In genomic region chr1:51614700-51615099, GRCm38 (mm10) we compare ENCODE assay signal across 24 mouse cellular contexts.
DNase-seq lines count a peak whose midpoint lies in the region; ATAC-seq and TF ChIP-seq lines count a peak whose summit lies in the region.
"Had no signal": no experiment of that assay in that cellular context is flagged by ENCODE, and none has a peak within 500 bp of the region (broad histone marks: within the 10 kb centered on the region; RNA-seq: fewer than 3 reads in every experiment).

No protein-coding gene starts in this region.

- TF ChIP-seq RAD21 in CH12.LX (IDR thresholded peaks at IDR 0.05; ENCODE audit: low read depth, low read length): no peak

- H3K79me2 ChIP-seq in CH12.LX (replicated peaks; ENCODE audit: control insufficient read depth, extremely low read depth, insufficient read depth, poor library complexity, severe bottlenecking): no peaks in the 10 kb centered on the region

- no peak for TF ChIP-seq CTCF in CH12.LX (conservative IDR thresholded peaks at IDR 0.05 in 1 of 2, IDR thresholded peaks at IDR 0.05 in 1 of 2; ENCODE audit: low read depth in 2 of 2, low read length in 2 of 2)

- dilution Hi-C loops in CH12.LX (cut with MboI; ENCODE audit: extremely low pct_ligation_motif_present, extremely low pct_unique_long_range_greater_than_20kb, low sequenced_read_pairs): no loop called here

- no peaks in the 10 kb centered on the region for H3K36me3 ChIP-seq in CH12.LX (replicated peaks in 1 of 2; ENCODE audit: control insufficient read depth in 1 of 2, insufficient read depth in 1 of 2, low read length in 1 of 2)
- no peaks in the 10 kb centered on the region for H3K36me3 ChIP-seq in hindbrain, embryonic 16.5 days (ENCODE audit: control insufficient read depth, insufficient read depth, low read length)
- H3K36me3 ChIP-seq: embryonic facial prominence, embryonic 10.5 days; embryonic facial prominence, embryonic 13.5 days; forebrain, embryonic 12.5 days; forebrain, embryonic 15.5 days; heart, embryonic 10.5 days; hindbrain, embryonic 12.5 days; hindbrain, embryonic 15.5 days had no signal

- ATAC-seq in monocyte, adult 5-6 weeks (replicated peaks; ENCODE audit: insufficient number of reproducible peaks, low FRiP score, low TSS enrichment, poor library complexity, severe bottlenecking): peak; percentile 54; the same call in 1 of the 2 replicates
- no peak for ATAC-seq in hindbrain, embryonic 16.5 days
- ATAC-seq: intestine, embryonic 16.5 days had no signal

- no peak overlapping the region for H3K4me2 ChIP-seq in CH12.LX (ENCODE audit: insufficient read depth, low read depth, poor library complexity, severe bottlenecking)
- no peak overlapping the region for H3K4me2 ChIP-seq in hindbrain, embryonic 16.5 days (ENCODE audit: low read length)
- H3K4me2 ChIP-seq: embryonic facial prominence, embryonic 13.5 days; forebrain, embryonic 12.5 days; forebrain, embryonic 15.5 days; hindbrain, embryonic 12.5 days; hindbrain, embryonic 15.5 days had no signal

- peak; percentile 36; the same call in 1 of the 2 replicates for TF ChIP-seq POLR2A in CH12.LX (IDR thresholded peaks at IDR 0.05; ENCODE audit: low read depth, low read length)

- H3K27me3 ChIP-seq in CH12.LX (replicated peaks): no peaks in the 10 kb centered on the region
- no peaks in the 10 kb centered on the region for H3K27me3 ChIP-seq in hindbrain, embryonic 16.5 days (replicated peaks; ENCODE audit: control insufficient read depth, insufficient read depth, low read length)
- H3K27me3 ChIP-seq: embryonic facial prominence, embryonic 13.5 days; forebrain, embryonic 15.5 days; hindbrain, embryonic 12.5 days; hindbrain, embryonic 15.5 days had no signal

- DNase-seq in CH12.LX (ENCODE audit: extremely low read depth): peak; percentile 36
- DNase-seq in induced T-regulatory cell, adult 2 months (ENCODE audit: low read depth): peak; percentile 28
- DNase-seq in adrenal gland, postnatal 25 days: no peak
- no peak for DNase-seq in cerebellum, postnatal 25 days
- no peak for DNase-seq in urinary bladder, adult 2 months (ENCODE audit: low spot score)
- DNase-seq: adrenal gland, adult 2 months; adrenal gland, postnatal 14 days; cerebellum, adult 11-12 months; cerebellum, adult 9-10 months; cerebellum, postnatal 14 days; embryo, embryonic 11 days; gastrocnemius, postnatal 25 days; heart, adult 2 months had no signal

- no peak overlapping the region for H3K4me3 ChIP-seq in CH12.LX (replicated peaks in 1 of 3; ENCODE audit: low read depth in 2 of 3, low read length in 2 of 3, poor library complexity in 1 of 3)
- H3K4me3 ChIP-seq in hindbrain, embryonic 16.5 days (ENCODE audit: low read length): no peak overlapping the region
- H3K4me3 ChIP-seq: embryonic facial prominence, embryonic 10.5 days; embryonic facial prominence, embryonic 13.5 days; erythroblast, embryonic 14.5 days; forebrain, embryonic 12.5 days; forebrain, embryonic 15.5 days; heart, adult 2 months; heart, embryonic 10.5 days; hindbrain, embryonic 12.5 days; hindbrain, embryonic 15.5 days had no signal

- TF ChIP-seq EP300 in CH12.LX (IDR thresholded peaks at IDR 0.05; ENCODE audit: low read length): no peak

- no peaks in the 10 kb centered on the region for H3K9me3 ChIP-seq in CH12.LX (replicated peaks; ENCODE audit: low read length)
- H3K9me3 ChIP-seq in hindbrain, embryonic 16.5 days (ENCODE audit: control insufficient read depth, low read length): no peaks in the 10 kb centered on the region
- H3K9me3 ChIP-seq: embryonic facial prominence, embryonic 10.5 days; embryonic facial prominence, embryonic 13.5 days; forebrain, embryonic 12.5 days; forebrain, embryonic 15.5 days; heart, embryonic 10.5 days; hindbrain, embryonic 12.5 days; hindbrain, embryonic 15.5 days had no signal

- in situ Hi-C loops in CH12.LX (cut with MboI; ENCODE audit: low pct_ligation_motif_present, low pct_unique_long_range_greater_than_20kb, low sequenced_read_pairs): loop anchor here (25.0 kb wide), 1 partner anchor 652 kb away; no protein-coding TSS in a partner anchor

- no peak overlapping the region for H3K9ac ChIP-seq in CH12.LX (ENCODE audit: insufficient read depth, low read depth)
- H3K9ac ChIP-seq in hindbrain, embryonic 16.5 days (ENCODE audit: low read depth, low read length): no peak overlapping the region
- H3K9ac ChIP-seq: embryonic facial prominence, embryonic 13.5 days; forebrain, embryonic 12.5 days; forebrain, embryonic 15.5 days; hindbrain, embryonic 12.5 days; hindbrain, embryonic 15.5 days had no signal

- no peak overlapping the region for H3K27ac ChIP-seq in CH12.LX (ENCODE audit: insufficient read depth, low read depth)
- no peak overlapping the region for H3K27ac ChIP-seq in hindbrain, embryonic 16.5 days (ENCODE audit: low read depth, low read length)
- H3K27ac ChIP-seq: embryonic facial prominence, embryonic 10.5 days; embryonic facial prominence, embryonic 13.5 days; forebrain, embryonic 12.5 days; forebrain, embryonic 15.5 days; heart, adult 2 months; heart, embryonic 10.5 days; hindbrain, embryonic 12.5 days; hindbrain, embryonic 15.5 days had no signal

- peaks cover 0 to 9% of the 10 kb centered on the region in 2 experiments; a peak in 1 of 4 replicates for H3K4me1 ChIP-seq in CH12.LX (ENCODE audit: control insufficient read depth in 1 of 2, insufficient read depth in 2 of 2)
- peaks cover 17% of the 10 kb centered on the region for H3K4me1 ChIP-seq in hindbrain, embryonic 16.5 days (ENCODE audit: control insufficient read depth, insufficient read depth, low read depth, low read length)
- H3K4me1 ChIP-seq: heart, embryonic 10.5 days had no signal

TF ChIP-seq in CH12.LX, 34 proteins besides CTCF, POLR2A, EP300 and RAD21:
- TF ChIP-seq TCF12 (IDR thresholded peaks at IDR 0.05; ENCODE audit: low read depth, low read length) (no peak), GABPA (IDR thresholded peaks at IDR 0.05; ENCODE audit: insufficient replicate concordance, low read depth, low read length) (no peak), JUN (IDR thresholded peaks at IDR 0.05; ENCODE audit: insufficient read depth, low read depth, low read length) (no peak), NELFE (IDR thresholded peaks at IDR 0.05; ENCODE audit: low read depth, low read length) (no peak), MYC (IDR thresholded peaks at IDR 0.05; ENCODE audit: low read depth, low read length) (no peak), MEF2A (IDR thresholded peaks at IDR 0.05; ENCODE audit: borderline replicate concordance, low read depth, low read length) (no peak), UBTF (IDR thresholded peaks at IDR 0.05; ENCODE audit: low read depth, low read length) (no peak)
TF ChIP-seq in CH12.LX: peak in this region for 0.

Comparison
In these comparisons a context has a peak if more than half of its experiments do, and no peak if none do; other contexts are left out.
1. DNase-seq: peak in CH12.LX (single experiment) and induced T-regulatory cell, adult 2 months (single experiment); none in adrenal gland, postnatal 25 days (single experiment), cerebellum, postnatal 25 days (0 of 2) and urinary bladder, adult 2 months (single experiment).